Mouse (Mus musculus): ENCODE results near the gene H2afv. TPM values are rescaled to one million over a fixed set of nuclear protein-coding genes. Genes with fewer than 3 reads are reported as not detected.

H2afv gene
- polyA plus RNA-seq, 1 experiment = 175 TPM

GRCm38 (mm10) chr11:6417490-6417889 is 26.8 kb downstream of the H2afv start:
- Histone ChIP-seq H3K4me3 (peak overlapping the region; percentile 92), H3K27me3 (ENCODE audit: control insufficient read depth, insufficient read depth, insufficient read length) (no peaks in the 10 kb centered on the region), H3K79me2 (ENCODE audit: control insufficient read depth, insufficient read depth) (peaks cover 31% of the 10 kb centered on the region), H3K4me2 (ENCODE audit: low read depth) (peak overlapping the region; percentile 97), H3ac (ENCODE audit: control insufficient read depth, insufficient read length) (no peak overlapping the region), H3K36me3 (ENCODE audit: control insufficient read depth, insufficient read depth) (peaks cover 29% of the 10 kb centered on the region)
- no peak for TF ChIP-seq E2F4 (IDR thresholded peaks at IDR 0.05; ENCODE audit: insufficient read depth)
- no peak for TF ChIP-seq POLR2A (IDR thresholded peaks at IDR 0.05; ENCODE audit: insufficient read length, low read depth)
- no peak for TF ChIP-seq TCF12 (IDR thresholded peaks at IDR 0.05; ENCODE audit: insufficient read depth, poor library complexity, severe bottlenecking)
- no peak for TF ChIP-seq POLR2AphosphoS2 (IDR thresholded peaks at IDR 0.05; ENCODE audit: insufficient read length, low read depth)
- no peak for TF ChIP-seq MAX (IDR thresholded peaks at IDR 0.05; ENCODE audit: low read depth)
- TF ChIP-seq MYOD1 (IDR thresholded peaks at IDR 0.05; ENCODE audit: control insufficient read depth in 1 of 3, insufficient read length in 2 of 3, low read depth in 2 of 3) = no peak
- TF ChIP-seq CEBPB (IDR thresholded peaks at IDR 0.05; ENCODE audit: insufficient read depth, poor library complexity, severe bottlenecking) = no peak
- no peak for TF ChIP-seq REST (IDR thresholded peaks at IDR 0.05; ENCODE audit: insufficient read depth, insufficient read length)
- TF ChIP-seq SRF (IDR thresholded peaks at IDR 0.05; ENCODE audit: control insufficient read depth, insufficient read length, low read depth) = no peak
- no peak for TF ChIP-seq TCF3 (IDR thresholded peaks at IDR 0.05; ENCODE audit: insufficient read length, low read depth)
- no peak for TF ChIP-seq USF1 (IDR thresholded peaks at IDR 0.05; ENCODE audit: low read depth)
- TF ChIP-seq MYOG (IDR thresholded peaks at IDR 0.05; ENCODE audit: control insufficient read depth in 1 of 3, insufficient read depth in 1 of 3, insufficient read length in 2 of 3, low read depth in 2 of 3) = no peak

DNA sequence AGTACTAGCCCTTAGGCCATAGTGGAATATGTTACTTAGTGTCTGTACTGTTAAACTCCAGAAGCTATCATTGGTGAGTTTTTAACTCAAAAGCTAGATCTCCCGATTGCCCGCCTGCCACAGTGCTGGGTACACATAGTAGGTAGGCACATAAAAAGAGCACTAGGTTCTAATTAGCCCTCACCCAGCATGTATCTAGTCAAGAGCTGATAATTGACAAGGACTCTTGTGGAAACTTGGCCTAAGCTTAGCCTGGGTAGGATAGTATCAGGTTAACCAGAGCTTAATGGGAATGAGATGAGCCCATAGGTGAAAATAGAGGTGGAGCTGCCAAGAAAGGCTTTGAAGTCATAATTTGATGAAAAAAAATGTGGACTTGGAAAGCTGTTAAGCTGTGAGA is 27.2 kb downstream of the H2afv start:
- H3K79me2 ChIP-seq (ENCODE audit: control insufficient read depth, insufficient read depth) = peaks cover 31% of the 10 kb centered on the region
- peak overlapping the region; percentile 92 for H3K4me3 ChIP-seq
- peak overlapping the region; percentile 97 for H3K4me2 ChIP-seq (ENCODE audit: low read depth)
- no peaks in the 10 kb centered on the region for H3K27me3 ChIP-seq (ENCODE audit: control insufficient read depth, insufficient read depth, insufficient read length)
- TF ChIP-seq POLR2AphosphoS2 (IDR thresholded peaks at IDR 0.05; ENCODE audit: insufficient read length, low read depth) (peak; percentile 25), REST (IDR thresholded peaks at IDR 0.05; ENCODE audit: insufficient read depth, insufficient read length) (no peak), MYOD1 (IDR thresholded peaks at IDR 0.05; ENCODE audit: control insufficient read depth in 1 of 3, insufficient read length in 2 of 3, low read depth in 2 of 3) (no peak), MYOG (IDR thresholded peaks at IDR 0.05; ENCODE audit: control insufficient read depth in 1 of 3, insufficient read depth in 1 of 3, insufficient read length in 2 of 3, low read depth in 2 of 3) (no peak), USF1 (IDR thresholded peaks at IDR 0.05; ENCODE audit: low read depth) (no peak), E2F4 (IDR thresholded peaks at IDR 0.05; ENCODE audit: insufficient read depth) (no peak)
- peak overlapping the region; percentile 65 for H3ac ChIP-seq (ENCODE audit: control insufficient read depth, insufficient read length)
- peaks cover 26% of the 10 kb centered on the region for H3K36me3 ChIP-seq (ENCODE audit: control insufficient read depth, insufficient read depth)

GRCm38 (mm10) chr11:6416405-6417034 is 27.7 kb downstream of the H2afv start:
- H3K4me3 ChIP-seq = peak overlapping the region; percentile 92
- peaks cover 26% of the 10 kb centered on the region for H3K36me3 ChIP-seq (ENCODE audit: control insufficient read depth, insufficient read depth)
- H3ac ChIP-seq (ENCODE audit: control insufficient read depth, insufficient read length) = peak overlapping the region; percentile 65
- peaks cover 31% of the 10 kb centered on the region for H3K79me2 ChIP-seq (ENCODE audit: control insufficient read depth, insufficient read depth)
- H3K27me3 ChIP-seq (ENCODE audit: control insufficient read depth, insufficient read depth, insufficient read length) = no peaks in the 10 kb centered on the region
- no peak for TF ChIP-seq E2F4 (IDR thresholded peaks at IDR 0.05; ENCODE audit: insufficient read depth)
- peak; percentile 94 for TF ChIP-seq POLR2AphosphoS2 (IDR thresholded peaks at IDR 0.05; ENCODE audit: insufficient read length, low read depth)
- TF ChIP-seq POLR2A (IDR thresholded peaks at IDR 0.05; ENCODE audit: insufficient read length, low read depth) = peak; percentile 68
- H3K4me2 ChIP-seq (ENCODE audit: low read depth) = peak overlapping the region; percentile 97

GRCm38 (mm10) chr11:6415551-6416404 is 28.5 kb downstream of the H2afv start:
- peaks cover 31% of the 10 kb centered on the region for H3K79me2 ChIP-seq (ENCODE audit: control insufficient read depth, insufficient read depth)
- H3K4me2 ChIP-seq (ENCODE audit: low read depth) = peak overlapping the region; percentile 97
- peak overlapping the region; percentile 92 for H3K4me3 ChIP-seq
- TF ChIP-seq USF1 (IDR thresholded peaks at IDR 0.05; ENCODE audit: low read depth) = no peak
- TF ChIP-seq POLR2AphosphoS2 (IDR thresholded peaks at IDR 0.05; ENCODE audit: insufficient read length, low read depth) = peak; percentile 80
- TF ChIP-seq SRF (IDR thresholded peaks at IDR 0.05; ENCODE audit: control insufficient read depth, insufficient read length, low read depth) = no peak
- no peak for TF ChIP-seq TCF12 (IDR thresholded peaks at IDR 0.05; ENCODE audit: insufficient read depth, poor library complexity, severe bottlenecking)
- peak; percentile 53 for TF ChIP-seq E2F4 (IDR thresholded peaks at IDR 0.05; ENCODE audit: insufficient read depth)
- peak; percentile 78 for TF ChIP-seq POLR2A (IDR thresholded peaks at IDR 0.05; ENCODE audit: insufficient read length, low read depth)
- TF ChIP-seq CEBPB (IDR thresholded peaks at IDR 0.05; ENCODE audit: insufficient read depth, poor library complexity, severe bottlenecking) = no peak
- no peak for TF ChIP-seq TCF3 (IDR thresholded peaks at IDR 0.05; ENCODE audit: insufficient read length, low read depth)
- TF ChIP-seq MAX (IDR thresholded peaks at IDR 0.05; ENCODE audit: low read depth) = peak; percentile 12
- TF ChIP-seq REST (IDR thresholded peaks at IDR 0.05; ENCODE audit: insufficient read depth, insufficient read length) = peak; percentile 5
- peak in 1 of 3 experiments; percentile 1 for TF ChIP-seq MYOG (IDR thresholded peaks at IDR 0.05; ENCODE audit: control insufficient read depth in 1 of 3, insufficient read depth in 1 of 3, insufficient read length in 2 of 3, low read depth in 2 of 3)
- TF ChIP-seq MYOD1 (IDR thresholded peaks at IDR 0.05; ENCODE audit: control insufficient read depth in 1 of 3, insufficient read length in 2 of 3, low read depth in 2 of 3) = peak in 1 of 3 experiments; percentile 1
- H3K36me3 ChIP-seq (ENCODE audit: control insufficient read depth, insufficient read depth) = peaks cover 26% of the 10 kb centered on the region
- peak overlapping the region; percentile 65 for H3ac ChIP-seq (ENCODE audit: control insufficient read depth, insufficient read length)
- no peaks in the 10 kb centered on the region for H3K27me3 ChIP-seq (ENCODE audit: control insufficient read depth, insufficient read depth, insufficient read length)

Measured in myocyte (in vitro differentiated cells).